In the genomic region with DNA sequence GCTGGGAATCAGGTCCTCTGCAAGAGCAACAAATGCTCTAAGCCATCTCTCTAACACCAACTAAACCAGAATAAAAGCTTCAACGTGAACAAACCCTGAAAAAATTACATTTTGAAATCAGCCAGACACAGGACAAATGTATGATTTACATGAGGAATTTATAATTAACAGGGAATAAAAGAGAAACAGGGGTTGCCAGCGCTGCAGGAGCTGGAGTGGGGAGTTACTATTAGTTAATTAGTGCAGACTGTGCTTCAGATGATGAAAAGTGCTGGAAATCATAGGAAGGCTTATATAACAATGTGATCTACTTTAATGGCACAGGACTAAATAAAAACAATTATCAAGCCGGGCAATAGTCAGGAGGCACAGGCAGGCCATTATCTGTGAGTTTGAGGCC, we compare ENCODE assay signal across 17 mouse cellular contexts.
"Had no signal": no experiment of that assay in that cellular context is flagged by ENCODE, and none has a peak within 500 bp of the region (broad histone marks: within the 10 kb centered on the region; RNA-seq: fewer than 3 reads in every experiment).

No protein-coding gene starts in this region.

- H3K4me2 ChIP-seq: lung, embryonic 15.5 days; midbrain, embryonic 11.5 days; midbrain, embryonic 13.5 days; midbrain, embryonic 15.5 days; neural tube, embryonic 12.5 days; stomach, embryonic 15.5 days had no signal

- H3K27ac ChIP-seq: lung, embryonic 15.5 days; macrophage; midbrain, embryonic 13.5 days; midbrain, embryonic 15.5 days; neural tube, embryonic 12.5 days; stomach, embryonic 15.5 days; stomach, postnatal 0 days had no signal

- ATAC-seq: lung, postnatal 0 days; midbrain, embryonic 13.5 days; midbrain, embryonic 15.5 days had no signal

- DNase-seq: lung, adult 2 months; lung, postnatal 14 days; lung, postnatal 36 days; right cerebral cortex, postnatal 14 days; thymus, adult 2 months; thymus, postnatal 25 days; thymus, postnatal 4 days had no signal

- H3K27me3 ChIP-seq: lung, embryonic 15.5 days; megakaryocyte, embryonic 14.5 days; midbrain, embryonic 13.5 days; midbrain, embryonic 15.5 days; neural tube, embryonic 12.5 days; stomach, embryonic 15.5 days had no signal

- H3K9ac ChIP-seq: lung, embryonic 15.5 days; midbrain, embryonic 13.5 days; midbrain, embryonic 15.5 days; neural tube, embryonic 12.5 days; stomach, embryonic 15.5 days had no signal

- H3K4me3 ChIP-seq: lung, embryonic 15.5 days; megakaryocyte, embryonic 14.5 days; midbrain, embryonic 13.5 days; midbrain, embryonic 15.5 days; neural tube, embryonic 12.5 days; stomach, embryonic 15.5 days had no signal

- H3K4me1 ChIP-seq: midbrain, embryonic 13.5 days; midbrain, embryonic 15.5 days; neural tube, embryonic 12.5 days had no signal

- H3K36me3 ChIP-seq: lung, embryonic 15.5 days; midbrain, embryonic 13.5 days; midbrain, embryonic 15.5 days; neural tube, embryonic 12.5 days; stomach, embryonic 15.5 days had no signal

- H3K9me3 ChIP-seq: lung, embryonic 15.5 days; megakaryocyte, embryonic 14.5 days; midbrain, embryonic 13.5 days; midbrain, embryonic 15.5 days; neural tube, embryonic 12.5 days; stomach, embryonic 15.5 days had no signal
